Mouse (Mus musculus): ENCODE measurements around the gene Dohh. TPM values are rescaled to one million over a fixed set of nuclear protein-coding genes. Genes with fewer than 3 reads are reported as not detected.

The Dohh gene
- 10 to 100 TPM; 82.4 to 88.6 TPM for total RNA-seq (2021)
- long read RNA-seq, experiment 1, transcript Dohh-201 (5 exons, 1,444 nt) = major isoform, 148 of 160 reads
- long read RNA-seq, experiment 1, partial matches to known transcripts = 6 of 160 reads
- long read RNA-seq, experiment 1, other reads (novel, unspliced or antisense) = 6 of 160 reads
- long read RNA-seq, experiment 2, transcript Dohh-201 (5 exons, 1,444 nt) = major isoform, 108 of 119 reads
- long read RNA-seq, experiment 2, partial matches to known transcripts = 5 of 119 reads
- long read RNA-seq, experiment 2, other reads (novel, unspliced or antisense) = 6 of 119 reads

DNA sequence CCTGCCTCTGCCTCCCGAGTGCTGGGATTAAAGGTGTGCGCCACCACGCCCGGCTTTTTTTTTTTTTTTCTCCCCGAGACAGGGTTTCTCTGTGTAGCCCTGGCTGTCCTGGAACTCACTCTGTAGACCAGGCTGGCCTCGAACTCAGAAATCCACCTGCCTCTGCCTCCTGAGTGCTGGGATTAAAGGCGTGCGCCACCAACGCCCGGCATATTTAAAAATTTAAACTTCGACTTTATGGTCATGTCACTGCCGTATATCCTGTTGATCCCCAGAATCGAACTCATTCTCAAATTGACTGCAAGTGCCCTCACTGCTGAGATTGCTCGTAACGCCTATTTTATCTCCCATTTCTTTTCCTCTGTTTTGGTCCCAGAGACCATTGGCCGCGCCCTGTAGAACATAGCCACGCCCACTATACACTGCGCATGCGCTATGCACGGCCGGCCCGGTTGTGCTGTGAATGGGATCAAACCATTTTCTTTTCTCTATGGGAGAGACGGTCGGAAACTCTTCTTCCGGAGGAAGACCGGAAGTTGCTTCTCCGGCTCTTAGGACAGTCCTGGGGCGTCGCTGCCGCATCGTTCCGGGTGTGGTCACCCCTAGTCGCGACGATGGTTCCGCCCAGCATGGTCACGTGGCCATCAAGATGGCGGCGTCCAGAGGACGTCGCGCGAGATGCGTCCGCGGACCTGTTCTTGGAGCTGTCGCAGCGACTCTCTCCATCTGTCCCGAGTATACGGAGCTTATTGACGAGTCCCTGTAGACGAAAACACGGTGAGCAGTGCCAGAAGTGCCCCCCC lies at the start of gene Dohh, which contains the start of gene Gm48551:
Gene Dohh (plus strand): TSS at position 627 of the 803 bp plus-strand sequence.
Gene Gm48551 (plus strand): TSS at position 665 of the 803 bp plus-strand sequence.
- intact Hi-C loops (cut with DNase I) = no loop called here
- peak; percentile 99 for DNase-seq (ENCODE audit: low spot score in 2 of 2)

DNA sequence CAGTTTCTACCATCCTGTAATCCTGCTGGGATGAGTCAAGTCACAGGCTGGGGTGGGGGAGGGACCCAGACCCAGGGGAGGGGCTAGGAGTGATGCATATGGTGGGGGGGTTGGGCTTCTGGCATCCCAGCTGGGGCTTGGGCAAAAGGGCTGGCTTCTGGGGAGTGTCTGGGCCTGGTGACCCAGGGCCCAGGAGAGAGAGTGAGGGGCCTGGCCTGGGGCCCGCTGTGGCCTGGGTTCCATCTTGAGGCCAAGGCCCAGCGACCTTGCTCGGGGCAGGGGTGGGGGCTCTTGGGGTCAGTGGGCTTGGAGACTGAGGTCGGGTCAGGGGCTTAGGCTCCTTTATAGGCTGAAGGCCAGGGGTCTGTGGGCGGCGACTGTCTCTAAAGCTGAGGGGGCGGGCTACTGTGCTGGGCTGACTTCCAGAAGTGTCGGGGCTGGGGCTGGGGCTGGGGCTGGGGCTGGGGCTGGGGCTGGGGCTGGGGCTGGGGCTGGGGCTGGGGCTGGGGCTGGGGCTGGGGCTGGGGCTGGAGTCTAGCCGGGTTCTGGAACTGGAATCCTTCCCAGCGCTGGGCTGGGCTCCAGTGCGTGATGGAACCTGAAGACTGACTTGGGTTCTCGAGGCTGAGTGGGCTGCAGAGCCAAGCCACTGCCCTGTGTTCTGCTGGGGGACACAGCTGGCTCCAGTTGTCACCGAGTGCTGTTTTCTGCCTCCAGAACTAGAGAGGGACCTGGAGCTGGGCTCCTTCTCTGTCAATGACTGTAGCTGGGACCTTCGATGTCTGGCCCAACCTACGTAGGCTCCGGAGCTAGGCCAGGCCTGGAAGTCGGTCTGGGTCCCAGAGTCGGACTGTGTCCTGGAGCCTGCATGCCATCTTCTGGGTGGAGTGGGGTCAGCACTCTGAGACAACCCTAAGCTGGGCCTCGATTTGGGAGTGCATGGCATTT lies 48.6 kb upstream of the Dohh start:
- DNase-seq (ENCODE audit: low spot score in 2 of 2) = no peak
- intact Hi-C loops (cut with DNase I) = no loop called here

DNA sequence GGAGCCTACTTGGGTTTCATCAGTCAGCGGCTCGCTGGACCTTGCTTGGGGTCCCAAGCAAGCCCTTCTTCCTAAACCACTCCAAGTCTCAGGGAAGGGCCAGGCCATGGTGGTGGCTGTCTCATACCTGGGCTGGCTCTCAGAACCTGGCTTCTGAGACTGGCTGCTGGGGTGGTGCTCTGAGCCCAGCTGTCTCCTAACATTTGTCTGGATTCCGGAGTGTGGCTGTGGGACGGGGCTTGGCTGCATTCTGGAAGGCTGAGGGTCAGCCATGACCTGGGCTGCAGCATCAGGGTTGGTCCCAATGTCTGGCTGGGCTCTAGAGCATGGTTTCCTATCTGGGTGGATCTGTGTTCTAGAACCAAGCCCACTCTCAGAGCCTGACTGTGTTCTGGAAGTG lies 47.7 kb upstream of the Dohh start:
- DNase-seq (ENCODE audit: low spot score in 2 of 2) = no peak
- intact Hi-C loops (cut with DNase I) = no loop called here

DNA sequence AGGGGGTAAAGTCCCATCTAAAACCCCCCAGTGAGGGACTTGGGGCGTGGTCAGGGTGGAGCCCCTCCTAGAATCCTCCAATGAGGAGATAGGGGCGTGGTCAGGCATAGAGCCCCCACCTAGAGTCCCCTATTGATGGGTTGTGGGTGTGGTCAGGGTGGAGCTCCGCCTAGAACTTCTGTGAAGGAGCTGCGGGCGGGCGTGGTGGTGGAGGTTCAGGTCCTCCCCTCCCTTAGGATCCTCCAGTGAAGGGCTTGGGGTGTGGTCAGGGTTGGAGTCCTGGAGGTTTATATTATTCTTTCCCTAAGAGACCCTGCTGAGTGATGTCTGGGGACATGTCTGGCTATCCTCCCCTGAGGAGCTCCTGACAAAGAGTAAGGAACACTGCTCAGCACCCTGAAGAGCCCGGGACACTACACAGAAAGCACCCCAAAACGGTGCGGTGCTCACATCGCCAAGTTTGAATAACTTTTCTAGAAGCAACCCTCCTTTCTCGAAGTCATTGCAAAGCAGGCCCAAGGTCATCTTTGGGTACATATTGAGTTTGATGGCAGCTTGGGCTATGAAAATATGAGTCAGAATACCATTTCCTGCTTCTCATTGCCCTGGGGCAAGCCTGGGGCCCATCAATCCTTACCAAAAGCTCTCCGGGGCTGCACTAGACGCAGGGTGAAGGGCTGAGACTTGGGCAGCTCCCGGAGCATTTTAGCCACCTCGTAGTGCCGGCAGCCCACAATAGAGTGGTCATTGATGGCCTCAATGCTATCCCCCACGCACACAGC lies 43.5 kb upstream of the Dohh start:
- intact Hi-C loops (cut with DNase I) = no loop called here
- no peak for DNase-seq (ENCODE audit: low spot score in 2 of 2)

DNA sequence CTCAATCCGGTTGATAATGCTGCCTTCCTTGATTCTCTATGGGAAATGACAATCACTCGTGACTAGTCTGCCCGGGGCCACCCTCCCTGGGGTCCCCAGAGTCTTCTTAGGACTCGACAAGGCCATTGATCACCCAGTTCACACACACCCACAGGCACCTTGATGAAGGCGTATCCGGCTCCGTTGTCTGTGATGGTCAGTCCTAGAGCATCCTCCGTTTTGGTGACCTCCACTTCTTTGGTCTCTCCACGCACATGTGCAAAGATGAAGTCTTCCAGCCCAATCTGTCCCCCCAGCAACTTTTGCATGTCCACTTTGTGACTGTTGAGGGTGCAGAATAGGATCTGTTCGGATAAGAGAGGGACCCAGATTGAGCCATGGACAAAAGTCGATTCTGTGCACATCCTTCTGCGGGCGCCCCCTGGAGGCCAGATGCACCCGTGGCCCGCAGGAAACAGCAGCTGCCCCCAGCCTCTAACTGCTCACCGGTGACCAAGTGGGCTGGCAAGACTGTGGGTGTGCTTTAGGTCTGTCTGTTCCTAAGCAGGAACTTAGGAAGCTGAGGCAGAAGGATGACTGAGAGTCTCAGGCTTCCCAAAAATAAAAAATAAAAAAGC lies 42.8 kb upstream of the Dohh start:
- intact Hi-C loops (cut with DNase I) = no loop called here
- DNase-seq (ENCODE audit: low spot score in 2 of 2) = peak in 1 of 2 experiments; percentile 66

DNA sequence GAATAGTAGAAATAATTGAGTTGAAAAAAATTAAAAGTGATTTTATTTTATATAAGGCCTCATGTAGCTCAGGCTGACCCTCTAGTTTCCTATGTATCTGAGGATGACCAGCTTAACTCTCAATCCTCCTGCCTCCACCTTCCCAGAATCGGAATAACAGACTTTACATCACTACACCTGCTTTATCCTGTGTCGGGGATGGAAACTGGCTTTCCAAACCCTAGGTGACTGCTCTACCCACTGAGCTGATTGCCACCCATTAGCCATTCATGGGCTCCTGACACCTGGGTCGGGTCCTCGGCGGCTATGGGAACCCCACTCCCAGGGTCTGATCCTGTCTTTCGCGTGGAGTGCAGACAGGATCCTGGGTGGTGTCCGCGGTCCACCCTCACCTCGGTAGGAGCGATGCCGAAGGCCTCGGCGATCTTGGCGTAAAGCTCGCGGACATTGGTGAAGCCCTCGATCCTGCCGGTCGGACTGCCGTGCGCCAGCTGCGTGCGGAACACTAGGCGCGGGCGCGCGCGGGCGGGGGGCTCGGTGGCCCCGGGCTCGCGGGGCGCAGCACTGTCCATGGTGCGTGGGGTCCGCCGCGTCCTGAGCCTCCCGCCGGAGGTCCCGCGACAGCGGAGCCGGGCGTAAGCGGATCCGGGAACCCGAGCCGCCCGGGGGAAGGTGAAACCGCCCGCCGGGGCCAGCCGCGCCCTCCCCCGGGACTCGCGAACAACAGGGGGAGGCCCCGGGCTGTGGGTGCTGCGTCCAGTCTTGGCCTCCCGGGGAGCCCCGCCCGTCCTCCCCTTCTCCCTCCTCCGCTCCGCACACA lies 41.3 kb upstream of the Dohh start, which contains the start of gene Gipc3:
Gene Gipc3 (minus strand): TSS at position 581 of the 820 bp plus-strand sequence.
- DNase-seq (ENCODE audit: low spot score in 2 of 2) = no peak
- intact Hi-C loops (cut with DNase I) = no loop called here

DNA sequence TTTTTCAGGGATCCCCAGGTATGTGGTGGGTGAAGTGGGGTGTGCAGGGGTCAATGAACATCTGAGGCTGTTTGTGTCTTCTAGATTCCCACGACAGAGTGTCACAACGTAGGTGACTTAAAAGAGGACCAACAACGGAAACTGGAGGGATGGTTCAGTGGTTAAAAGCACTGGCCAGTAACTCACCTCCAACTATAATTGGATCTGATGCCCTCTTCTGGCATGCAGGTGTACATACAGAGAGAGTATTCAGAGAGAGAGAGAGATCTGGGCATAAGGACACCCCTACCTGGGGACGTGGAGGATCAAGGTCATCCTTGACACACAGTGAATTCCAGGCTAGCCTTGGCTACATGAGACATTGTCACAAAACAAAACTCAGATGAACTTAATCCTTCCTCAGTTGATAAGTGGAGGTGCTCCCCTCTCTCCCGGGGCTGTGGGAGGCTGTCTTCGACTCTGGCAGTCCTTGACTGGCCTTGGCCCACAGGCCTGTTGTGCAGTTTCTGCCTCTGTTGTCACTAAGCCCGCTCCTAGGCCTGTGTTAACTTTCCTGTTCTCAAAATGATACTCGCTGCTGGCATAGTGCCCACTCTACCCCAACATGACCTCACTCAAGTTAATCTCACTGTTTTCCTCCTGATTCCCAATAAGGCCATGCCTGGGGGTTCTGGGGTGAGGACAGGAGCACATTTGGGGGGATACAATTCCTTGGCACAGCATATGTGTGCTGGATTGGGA lies 39.6 kb upstream of the Dohh start:
- DNase-seq (ENCODE audit: low spot score in 2 of 2) = no peak
- intact Hi-C loops (cut with DNase I) = loop anchor here (5.0 kb wide), 1 partner anchor 57 kb away; no protein-coding TSS in a partner anchor

DNA sequence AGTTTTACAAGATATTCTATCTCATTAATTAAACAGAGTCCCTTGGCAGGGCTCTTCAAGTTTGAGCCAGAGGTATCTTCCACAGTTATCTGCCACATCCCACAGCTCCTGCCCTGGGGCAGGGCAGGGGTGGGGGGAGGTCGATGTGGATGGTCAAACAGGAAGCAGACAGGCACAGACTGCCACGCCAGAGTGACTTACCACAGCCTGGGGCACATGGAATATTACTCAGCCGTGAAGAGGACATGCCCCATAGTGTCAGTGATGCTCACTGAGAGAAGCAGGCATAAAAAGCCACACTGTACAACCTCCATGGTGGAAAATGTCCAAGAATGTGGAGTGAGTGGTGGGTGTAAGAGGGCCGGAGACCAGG lies 39.1 kb upstream of the Dohh start:
- no peak for DNase-seq (ENCODE audit: low spot score in 2 of 2)
- intact Hi-C loops (cut with DNase I) = loop anchor here (5.0 kb wide), 1 partner anchor 58 kb away; no protein-coding TSS in a partner anchor

DNA sequence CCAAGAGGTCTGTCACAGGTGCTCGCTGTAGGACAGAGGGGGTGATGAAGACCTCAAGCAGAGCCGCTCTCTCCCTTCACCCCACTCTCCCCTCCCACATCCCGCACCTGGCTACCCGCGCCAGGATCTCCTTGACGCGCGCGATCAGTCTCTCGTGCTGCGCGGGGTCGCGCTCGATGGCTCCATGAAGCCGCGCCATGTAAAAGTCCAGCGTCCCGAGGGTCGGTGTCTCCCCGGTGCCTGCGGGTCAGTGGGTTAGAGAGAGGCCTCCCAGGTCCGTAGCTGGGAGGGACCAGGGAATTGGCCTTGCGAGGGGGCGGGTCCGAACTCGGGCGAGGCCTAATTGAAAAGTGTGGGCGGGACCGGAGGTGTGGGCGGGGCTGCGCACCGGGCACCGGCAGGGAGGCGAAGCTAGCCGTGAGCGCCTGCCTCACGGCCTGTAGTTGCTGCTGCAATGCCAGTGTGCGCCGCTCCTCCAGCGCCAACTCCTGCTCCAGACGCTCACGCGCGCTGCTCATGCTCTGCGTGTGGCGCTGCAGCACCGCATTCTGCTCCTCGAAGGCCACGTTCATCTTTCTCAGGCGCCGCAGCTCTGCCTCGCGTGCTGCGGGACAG lies 37.7 kb upstream of the Dohh start:
- DNase-seq (ENCODE audit: low spot score in 2 of 2) = peak; percentile 72 to 81
- intact Hi-C loops (cut with DNase I) = loop anchor here (5.0 kb wide), 1 partner anchor 59 kb away; no protein-coding TSS in a partner anchor

DNA sequence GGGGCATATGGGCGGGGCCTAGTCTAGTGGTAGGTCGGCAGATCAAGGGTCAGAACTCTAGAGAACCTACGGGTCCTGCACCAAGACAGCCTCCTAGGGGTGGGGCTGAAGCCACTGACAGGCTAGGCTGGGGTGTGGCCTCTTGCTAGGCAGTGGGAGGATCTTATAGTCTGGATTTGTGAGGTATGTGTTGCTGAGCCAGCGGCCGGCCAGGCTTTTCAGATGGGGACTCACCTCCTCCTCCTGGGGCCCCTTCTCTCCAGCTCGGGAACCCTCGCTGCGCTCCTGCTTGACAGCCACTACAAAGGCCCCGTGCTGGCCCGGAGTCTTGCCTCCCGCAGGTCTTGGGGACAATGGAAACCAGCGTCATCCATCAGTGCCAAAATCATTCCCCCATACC lies 35.1 kb upstream of the Dohh start:
- no peak for DNase-seq (ENCODE audit: low spot score in 2 of 2)
- intact Hi-C loops (cut with DNase I) = loop anchor here (5.0 kb wide), 1 partner anchor 62 kb away; no protein-coding TSS in a partner anchor

DNA sequence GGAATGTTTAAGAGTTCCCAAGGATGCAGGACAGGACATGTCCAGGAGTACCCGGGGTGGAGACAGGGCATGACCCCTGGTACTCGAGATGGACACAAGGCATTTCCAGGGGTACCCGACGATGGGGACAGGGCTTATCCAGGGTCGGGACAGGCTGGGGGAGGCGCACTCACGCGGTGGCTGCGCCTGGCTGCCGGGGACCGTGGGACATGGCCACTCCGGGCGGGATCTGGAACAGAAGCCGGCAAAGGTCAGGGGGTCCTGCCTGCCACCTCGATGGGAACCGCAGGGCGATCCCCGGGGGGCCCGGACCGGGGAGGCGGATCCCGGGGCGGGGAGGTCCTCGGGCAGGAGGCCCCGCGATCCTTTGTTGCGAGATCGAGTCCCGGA lies 34.3 kb upstream of the Dohh start:
- intact Hi-C loops (cut with DNase I) = loop anchor here (5.0 kb wide), 1 partner anchor 63 kb away; no protein-coding TSS in a partner anchor
- no peak for DNase-seq (ENCODE audit: low spot score in 2 of 2)

DNA sequence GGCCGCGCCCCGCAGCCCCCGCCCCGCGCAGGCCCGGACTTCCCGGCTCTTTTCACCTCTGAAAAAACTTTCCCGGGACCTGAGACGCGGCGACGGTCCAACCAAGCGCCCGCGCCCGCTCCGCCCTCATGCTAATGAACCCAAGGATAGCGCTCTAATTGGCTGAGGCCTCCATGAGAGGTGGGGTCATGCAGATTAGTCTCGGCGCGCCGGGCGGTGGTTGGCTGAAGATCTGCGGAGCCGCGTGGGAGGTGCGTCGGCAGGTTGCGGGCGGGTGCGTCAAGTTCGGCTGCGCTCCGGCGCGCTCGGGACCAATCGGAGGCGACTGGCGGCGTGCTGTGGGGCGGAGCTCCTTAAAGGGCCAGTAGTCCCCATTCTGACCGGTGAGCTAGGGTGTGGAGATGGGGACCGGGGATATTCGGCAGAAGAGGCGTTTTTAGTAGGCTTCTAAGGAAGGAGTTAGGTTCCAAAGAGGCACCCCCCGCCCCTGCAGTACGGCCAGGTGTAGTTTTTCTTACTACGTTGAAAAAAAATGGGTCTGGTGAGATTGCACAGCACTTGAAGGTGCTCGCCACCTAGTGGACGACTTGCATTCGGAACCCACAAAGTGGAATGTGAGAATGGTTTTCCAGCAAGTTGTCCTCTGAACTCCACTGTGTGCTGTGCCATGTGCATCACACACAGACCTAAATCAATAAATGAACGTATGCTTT lies 33.7 kb upstream of the Dohh start, which contains the start of gene Hmg20b:
Gene Hmg20b (minus strand): TSS at position 130 of the 713 bp plus-strand sequence.
- peak; percentile 100 for DNase-seq (ENCODE audit: low spot score in 2 of 2)
- intact Hi-C loops (cut with DNase I) = no loop called here

DNA sequence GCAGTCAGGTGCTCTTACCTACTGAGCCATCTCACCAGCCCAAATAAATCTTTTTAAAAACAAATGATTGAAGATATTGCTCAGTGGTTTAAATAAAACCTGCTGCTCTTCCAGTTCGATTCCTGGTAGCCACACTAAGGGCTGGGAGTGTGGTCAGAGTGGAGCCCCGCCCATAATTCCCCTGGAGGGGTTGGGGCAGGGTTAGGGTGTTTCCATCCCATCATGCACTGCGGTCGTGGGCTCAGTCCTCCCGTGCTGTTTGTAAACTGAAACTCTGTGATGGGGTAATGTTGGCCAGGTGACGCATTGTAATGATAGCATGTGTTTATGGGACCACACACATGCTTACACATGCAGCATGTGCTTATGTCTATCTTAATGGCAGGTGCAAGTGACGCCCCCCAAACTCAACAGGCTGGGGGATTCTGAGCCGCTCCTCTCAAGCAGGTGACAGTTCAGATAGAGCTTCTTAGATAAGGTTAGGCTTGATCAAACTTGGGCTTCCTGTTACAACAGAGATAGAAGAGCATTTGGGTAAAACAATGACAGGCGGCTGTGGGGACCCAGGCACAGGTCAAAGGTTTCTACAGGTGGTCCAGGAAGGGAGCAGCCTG lies 32.4 kb upstream of the Dohh start:
- intact Hi-C loops (cut with DNase I) = no loop called here
- DNase-seq (ENCODE audit: low spot score in 2 of 2) = no peak

DNA sequence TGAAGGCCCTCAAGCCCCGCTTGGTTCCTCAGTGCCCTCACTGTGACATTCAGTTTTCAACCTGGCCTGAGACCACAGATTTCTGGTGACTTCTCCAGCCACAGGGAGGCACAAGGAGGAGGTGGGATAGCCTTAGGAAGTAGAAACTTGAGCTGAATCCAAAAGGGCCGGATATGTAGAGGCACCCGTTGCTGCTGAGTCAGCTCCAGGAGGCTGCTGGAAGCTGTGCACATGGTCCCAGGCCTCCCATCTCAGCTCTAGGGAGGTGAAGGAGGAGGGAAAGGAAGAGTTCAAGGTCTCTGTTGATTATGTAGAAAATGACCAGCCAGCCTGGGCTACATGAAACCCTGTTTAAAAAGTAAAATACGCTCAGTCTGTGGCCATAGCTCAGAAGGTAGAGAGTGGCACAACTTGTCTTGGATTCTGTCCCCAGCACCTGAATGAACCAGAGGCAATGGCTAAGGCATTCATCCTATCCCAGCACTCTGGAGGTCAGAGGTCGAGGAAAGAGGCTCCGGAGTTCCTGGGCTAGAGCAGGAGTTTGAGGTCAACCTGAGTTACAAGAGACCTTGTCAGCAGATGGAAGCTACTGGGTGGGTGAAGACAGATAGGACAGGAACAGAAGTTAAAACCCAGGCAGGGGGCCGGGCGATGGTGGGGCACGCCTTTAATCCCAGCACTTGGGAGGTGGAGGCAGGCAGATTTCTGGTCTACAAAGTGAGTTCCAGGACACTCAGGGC lies 29.3 kb upstream of the Dohh start:
- DNase-seq (ENCODE audit: low spot score in 2 of 2) = no peak
- intact Hi-C loops (cut with DNase I) = no loop called here

DNA sequence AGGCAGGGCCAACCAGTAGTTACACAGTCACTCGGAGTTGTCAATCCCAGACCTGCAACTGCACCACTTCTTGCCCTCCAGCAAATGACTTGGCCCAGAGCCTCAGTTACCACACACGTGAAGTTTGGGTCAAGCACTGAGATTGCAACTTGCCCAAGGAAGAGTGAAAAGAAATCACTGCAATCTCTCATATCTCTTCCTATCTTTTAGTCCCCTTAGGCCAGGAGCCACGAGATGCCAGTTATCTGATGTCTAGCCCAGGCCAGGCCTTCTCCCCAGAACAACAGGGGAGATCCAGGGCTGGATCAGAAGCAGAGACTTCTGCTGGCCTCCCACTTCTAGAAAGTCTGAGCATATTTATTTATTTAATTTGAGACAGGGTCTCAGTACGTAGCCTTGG lies 28.7 kb upstream of the Dohh start:
- no peak for DNase-seq (ENCODE audit: low spot score in 2 of 2)
- intact Hi-C loops (cut with DNase I) = no loop called here

Data from left cerebral cortex, postnatal 14 days (tissue).